Mouse (Mus musculus) Patski (cell line): ENCODE data around the gene Sall1. TPM values are rescaled to one million over a fixed set of nuclear protein-coding genes. Genes with fewer than 3 reads are reported as not detected.

Source experiments
- ATAC-seq: fragments of 100-300 bp; one replicate; pipeline ENCODE4 v1.8.0; 2021
- CTCF ChIA-PET: fragments of 350-600 bp; sonication (Branson Sonifier 250); formaldehyde crosslinking; loops from one replicate; lab custom pipeline; 2022; ENCODE audit warnings: inconsistent platforms; lab: Charles Lee
- POLR2A ChIA-PET: fragments of 350-600 bp; sonication (Branson Sonifier 250); formaldehyde crosslinking; loops from one replicate; lab custom pipeline; 2022; ENCODE audit warnings: antibody characterized with exemption, inconsistent platforms; lab: Charles Lee
- DNase-seq: peaks from one replicate; pipeline ENCODE4 v3.0.0-alpha.2; 2011; ENCODE audit warnings: low read depth, low spot score
- H3K27me3 ChIP-seq: fragments of 371-371 bp; one replicate; pipeline ENCODE4 v1.5.1; 2021
- CTCF ChIP-seq: fragments of 100-300 bp; IDR thresholded peaks from one replicate; pipeline ENCODE4 v1.5.1; 2021
- in situ Hi-C: fragments of 300-500 bp; cut with MboI; formaldehyde crosslinking; loops from 3 replicates; pipeline ENCODE4 v1.11.1; 2018; ENCODE audit warnings: low pct_unique_long_range_greater_than_20kb, mixed read lengths
- polyA plus RNA-seq: library from polyadenylated mRNA; unstranded; gene quantifications from one replicate; pipeline ENCODE4 v1.2.3, GENCODE M21; 2021

Sall1 gene
- polyA plus RNA-seq, 1 experiment from 2014 or later = 31.7 TPM

DNA sequence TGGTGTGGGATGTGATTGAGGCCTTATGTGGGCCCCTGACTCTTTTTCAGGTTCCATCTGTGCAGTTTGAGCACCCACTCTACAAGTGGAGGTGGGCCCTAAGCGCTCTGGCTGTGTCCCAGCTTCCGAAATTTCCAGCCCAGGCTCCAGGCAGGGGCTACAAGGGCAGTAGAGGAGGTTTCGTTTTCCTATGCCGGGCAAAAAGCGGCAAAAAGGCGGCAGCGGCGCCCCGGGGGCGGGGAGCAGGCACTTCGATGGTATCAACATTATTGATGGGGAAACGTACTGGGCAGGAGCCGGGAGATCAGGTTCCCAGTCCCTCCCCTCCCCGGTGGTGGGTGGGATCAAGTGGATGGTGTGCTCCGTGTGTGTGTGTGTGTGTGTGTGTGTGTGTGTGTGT lies 2.3 kb upstream of the Sall1 start:
- ATAC-seq (no peak), DNase-seq (no peak)
- ChIA-PET POLR2A (interaction anchor here (0.7 kb wide), 1 partner anchor 172 kb away, joined by 3 read pairs; no protein-coding TSS in a partner anchor), CTCF (interaction anchor here (1.3 kb wide), 1 partner anchor 12 kb away, joined by 3 read pairs; no protein-coding TSS in a partner anchor)
- in situ Hi-C loops = no loop called here
- no peak for TF ChIP-seq CTCF
- no peaks in the 10 kb centered on the region for H3K27me3 ChIP-seq

DNA sequence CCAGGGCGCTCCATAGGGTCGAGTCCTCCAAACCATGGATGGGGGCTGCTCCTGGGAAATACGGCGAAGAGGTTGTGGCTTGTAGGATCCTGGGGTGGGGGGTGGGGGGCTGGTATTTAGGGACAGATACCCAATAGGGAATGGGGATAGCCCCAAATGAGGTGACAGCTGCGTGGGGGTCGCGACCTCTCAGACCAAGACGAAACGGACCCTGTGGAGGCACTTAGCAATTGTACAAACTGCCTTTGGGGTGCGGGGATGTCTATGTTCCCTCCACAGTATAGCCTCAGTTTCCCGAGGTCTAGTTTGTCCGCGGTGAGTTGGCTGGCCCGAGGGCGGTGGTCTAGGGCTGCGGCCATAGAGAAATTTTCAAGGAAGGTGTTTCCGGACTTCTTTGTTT lies 1.8 kb upstream of the Sall1 start:
- DNase-seq (no peak), ATAC-seq (no peak)
- POLR2A ChIA-PET = no interaction called here
- CTCF ChIA-PET = interaction anchor here (1.3 kb wide), 1 partner anchor 13 kb away, joined by 3 read pairs; no protein-coding TSS in a partner anchor
- in situ Hi-C loops = no loop called here
- H3K27me3 ChIP-seq = no peaks in the 10 kb centered on the region
- no peak for TF ChIP-seq CTCF

DNA sequence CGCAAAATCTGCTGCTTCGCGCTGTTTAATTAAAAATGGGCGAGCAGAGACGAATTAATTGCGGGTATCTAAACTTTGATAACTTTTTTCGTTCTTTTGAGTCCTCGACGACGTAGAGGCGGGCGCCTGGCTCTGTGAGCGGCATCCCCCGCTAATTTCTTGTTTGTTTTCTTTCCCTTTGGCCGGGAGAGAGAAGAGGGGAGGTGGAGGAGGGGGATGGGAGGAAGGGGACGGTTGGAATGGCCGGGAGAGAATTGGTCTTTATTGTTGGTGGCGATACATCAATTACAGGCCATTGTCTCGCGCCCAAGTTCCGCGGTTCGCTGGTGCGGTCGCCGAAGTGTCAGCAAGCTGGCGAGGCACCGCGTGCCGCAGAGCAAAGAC lies 1.2 kb upstream of the Sall1 start:
- POLR2A ChIA-PET = interaction anchor here (0.6 kb wide), 1 partner anchor 347 kb away, joined by 4 read pairs; no protein-coding TSS in a partner anchor
- no peak for TF ChIP-seq CTCF
- no peaks in the 10 kb centered on the region for H3K27me3 ChIP-seq
- CTCF ChIA-PET = no interaction called here
- no peak for ATAC-seq
- in situ Hi-C loops = no loop called here
- DNase-seq = no peak

DNA sequence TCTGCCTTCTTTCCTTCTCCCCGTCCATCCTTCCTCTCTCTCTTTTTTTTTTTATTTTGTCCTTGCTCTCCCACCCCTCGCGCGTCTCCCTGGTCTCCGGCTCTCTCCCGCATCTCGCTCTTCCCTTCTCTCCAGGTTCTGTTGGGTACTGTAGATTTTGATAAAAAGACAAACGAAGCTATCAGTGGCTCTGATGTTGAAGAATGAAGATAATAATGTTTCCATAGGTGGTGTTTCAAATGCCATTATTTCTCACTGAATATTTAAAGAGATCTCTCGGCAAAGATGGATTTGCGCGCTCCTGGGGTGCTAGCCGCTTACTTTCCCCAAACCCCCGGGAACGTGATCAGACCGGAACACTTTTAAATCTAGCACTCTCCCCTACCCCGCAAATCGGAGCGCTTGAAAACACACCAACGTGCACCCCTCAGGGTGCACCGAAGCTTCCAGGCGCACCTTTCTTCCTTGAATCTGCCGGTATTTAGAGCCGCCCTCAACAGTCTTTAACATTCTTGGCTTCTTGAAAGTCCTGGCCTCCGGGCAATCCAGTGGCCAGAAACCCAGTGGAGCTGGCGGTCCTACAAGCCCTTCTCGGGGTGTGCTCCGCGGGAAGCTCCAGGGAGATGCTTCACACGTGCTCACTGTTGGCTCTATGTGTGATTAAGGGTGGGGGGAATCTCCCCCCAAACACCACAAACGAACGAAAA lies 702 bp upstream of the Sall1 start:
- ChIA-PET POLR2A (interaction anchor here (0.6 kb wide), 1 partner anchor 346 kb away, joined by 4 read pairs; no protein-coding TSS in a partner anchor), CTCF (no interaction called here)
- H3K27me3 ChIP-seq = no peaks in the 10 kb centered on the region
- DNase-seq (no peak), ATAC-seq (no peak)
- in situ Hi-C loops = no loop called here
- TF ChIP-seq CTCF = no peak

DNA sequence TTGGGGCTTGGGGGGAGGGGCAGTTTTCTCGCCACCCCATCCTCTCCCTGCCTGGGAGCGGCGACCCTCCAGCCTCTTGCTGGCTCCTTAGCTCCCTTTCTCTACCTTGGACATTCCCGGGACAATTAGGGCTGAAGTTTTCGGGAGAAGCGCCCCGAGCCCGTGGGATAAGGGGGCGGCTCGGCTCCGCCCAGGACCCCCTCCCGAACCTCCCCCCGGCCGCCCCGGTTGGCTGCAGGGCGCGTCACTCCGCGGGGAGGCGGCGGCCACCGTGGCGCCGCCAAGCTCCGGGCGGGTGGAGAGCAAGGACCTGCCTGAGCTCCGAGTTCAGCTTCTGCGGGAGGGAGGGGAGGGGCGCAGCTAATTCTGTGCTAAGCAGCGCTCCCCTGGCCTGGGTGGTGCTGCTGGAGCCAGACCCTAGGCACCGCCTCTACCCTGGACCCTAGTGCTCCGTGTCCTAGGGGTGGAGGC lies 556 bp downstream of the Sall1 start:
- ChIA-PET POLR2A (no interaction called here), CTCF (no interaction called here)
- ATAC-seq (peak; percentile 62), DNase-seq (no peak)
- in situ Hi-C loops = no loop called here
- TF ChIP-seq CTCF = no peak
- H3K27me3 ChIP-seq = no peaks in the 10 kb centered on the region

DNA sequence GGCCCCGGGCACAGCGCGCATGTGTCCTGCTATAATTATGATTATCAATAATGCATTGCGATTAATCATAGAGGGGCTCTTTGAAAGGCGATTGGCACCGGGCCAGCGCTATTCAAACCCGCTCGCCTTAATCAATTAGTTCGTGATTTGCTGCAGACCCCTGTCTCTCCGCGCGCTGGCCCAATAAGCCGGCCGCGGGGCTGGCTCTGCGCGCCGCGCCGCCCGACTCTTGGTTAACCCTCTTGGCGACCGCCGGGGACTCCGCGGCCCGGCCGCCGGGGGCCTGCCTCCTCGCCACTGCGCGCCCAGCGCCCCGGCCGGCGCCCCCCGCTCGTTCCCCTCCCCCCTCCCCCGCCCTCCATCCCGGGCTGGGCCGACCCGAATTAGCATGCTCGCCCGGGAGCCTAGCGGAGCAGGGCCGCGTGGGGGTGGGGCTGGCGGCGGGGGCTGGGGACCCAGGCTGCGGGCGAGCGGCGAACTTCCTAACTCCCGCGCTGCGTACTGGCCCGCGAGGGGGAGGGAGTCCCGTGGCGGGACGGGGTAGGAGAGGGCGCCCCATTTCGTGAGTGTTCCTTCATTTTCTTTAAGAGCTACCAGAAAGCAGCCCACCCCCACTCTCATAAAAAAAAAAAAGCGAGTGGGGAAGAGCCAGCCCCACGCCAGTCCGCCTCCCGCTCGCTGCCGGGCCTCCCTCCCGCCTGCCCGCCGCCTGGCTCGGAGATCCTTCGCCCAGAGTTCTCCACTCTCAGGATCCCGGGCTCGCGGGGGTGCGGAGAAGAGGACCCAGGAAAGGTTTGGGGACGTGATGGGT lies 1.2 kb downstream of the Sall1 start:
- in situ Hi-C loops = no loop called here
- TF ChIP-seq CTCF = no peak
- no peaks in the 10 kb centered on the region for H3K27me3 ChIP-seq
- ChIA-PET CTCF (no interaction called here), POLR2A (interaction anchor here (0.6 to 1.3 kb wide), 3 partner anchors 275 to 1678 kb away, joined by 3 read pairs; no protein-coding TSS in a partner anchor)
- ATAC-seq (peak; percentile 78), DNase-seq (no peak)

DNA sequence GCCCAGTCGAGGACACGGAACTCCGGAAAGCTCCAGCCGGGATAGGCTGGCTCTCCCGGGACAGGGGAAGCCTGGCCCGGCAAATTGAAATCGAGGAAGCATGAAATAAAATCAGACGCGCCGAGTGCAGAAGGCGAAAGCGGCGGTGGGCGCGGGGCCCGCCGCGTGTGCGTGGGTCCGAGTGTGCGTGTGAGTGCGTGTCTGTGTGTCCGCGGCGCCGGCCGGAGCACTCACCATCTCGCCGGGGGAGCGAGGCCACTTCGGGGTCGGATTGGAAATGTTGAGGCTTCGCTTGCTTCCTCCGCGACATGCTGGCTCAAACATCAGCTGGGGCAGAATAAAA lies 1.9 kb downstream of the Sall1 start:
- in situ Hi-C loops = no loop called here
- H3K27me3 ChIP-seq = no peaks in the 10 kb centered on the region
- TF ChIP-seq CTCF = no peak
- POLR2A ChIA-PET = interaction anchor here (0.7 to 2.0 kb wide), 3 partner anchors 21 to 346 kb away, joined by 3 to 5 read pairs (median 3); no protein-coding TSS in a partner anchor
- DNase-seq = no peak
- ATAC-seq = peak; percentile 29
- CTCF ChIA-PET = no interaction called here

DNA sequence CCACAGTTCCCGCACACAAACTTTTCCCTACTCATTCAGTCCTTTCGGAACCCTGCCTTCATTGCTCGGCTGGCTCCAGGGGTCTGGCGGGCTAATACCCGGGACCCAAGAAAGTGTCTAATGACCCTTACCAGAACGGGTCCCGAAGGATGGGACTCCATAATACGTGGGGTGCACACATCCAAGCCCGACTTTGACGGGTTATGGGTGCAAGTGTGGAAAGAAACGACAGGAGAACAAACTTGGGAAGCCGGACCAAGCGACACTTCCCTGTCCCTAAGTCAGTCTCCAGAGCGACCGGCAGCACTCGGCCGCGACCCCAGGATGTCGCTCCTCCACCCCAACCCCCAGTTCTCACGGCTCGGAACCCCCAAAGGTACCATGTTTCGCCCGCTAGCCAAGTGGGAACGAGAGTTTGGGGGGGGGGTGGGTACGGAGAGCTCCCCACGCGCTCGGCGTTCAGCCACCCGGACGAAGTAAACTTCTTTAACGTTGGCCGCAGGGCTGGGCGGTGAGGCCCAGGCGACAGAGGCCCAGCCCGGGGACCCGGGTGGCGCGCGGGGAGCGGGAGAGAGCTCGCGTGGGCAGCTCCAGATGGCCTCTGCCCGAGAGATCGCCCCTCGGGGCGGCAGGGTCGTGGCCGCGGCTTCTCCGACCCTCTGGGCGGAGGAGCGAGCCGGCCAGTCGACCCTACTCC lies 2.4 kb downstream of the Sall1 start:
- H3K27me3 ChIP-seq = no peaks in the 10 kb centered on the region
- no peak for TF ChIP-seq CTCF
- CTCF ChIA-PET = no interaction called here
- peak; percentile 5 for ATAC-seq
- no peak for DNase-seq
- POLR2A ChIA-PET = interaction anchor here (0.7 to 2.0 kb wide), 3 partner anchors 21 to 346 kb away, joined by 3 to 5 read pairs (median 3); no protein-coding TSS in a partner anchor
- in situ Hi-C loops = no loop called here

DNA sequence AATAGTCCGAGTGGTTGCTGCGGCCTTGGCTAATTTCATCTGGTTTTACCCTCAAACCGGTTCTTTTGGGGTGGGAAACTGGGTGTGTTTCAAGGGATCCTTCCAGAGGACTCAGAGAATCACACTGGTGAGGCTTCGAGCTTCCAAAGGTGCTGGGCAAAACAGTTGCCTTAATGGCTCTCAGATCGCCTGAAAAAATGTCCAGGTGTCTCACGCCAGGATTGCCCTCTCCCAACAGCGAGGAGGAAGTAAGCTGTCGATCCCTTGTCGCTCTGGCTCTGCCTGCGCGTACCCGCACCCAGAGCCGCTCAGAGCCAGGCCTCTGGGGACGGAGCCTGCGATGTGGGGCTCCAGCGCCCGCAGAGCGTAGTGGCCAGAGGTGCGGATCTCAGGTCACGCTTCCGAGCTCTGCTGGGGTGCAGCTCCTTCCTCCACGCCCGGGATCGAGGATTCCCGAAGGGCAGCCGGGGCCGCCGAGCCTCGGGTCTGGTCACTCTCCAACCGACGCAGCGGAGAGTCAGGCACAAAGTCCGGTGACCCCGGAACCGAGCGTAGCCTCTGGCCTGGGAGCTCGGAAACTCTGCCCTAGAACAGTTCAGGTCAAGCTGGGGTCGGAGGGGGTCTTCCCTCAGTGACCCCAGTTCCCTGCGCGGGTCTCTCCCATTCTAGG lies 3.1 kb downstream of the Sall1 start:
- ChIA-PET CTCF (interaction anchor here (3.4 kb wide), 1 partner anchor 529 kb away, joined by 10 read pairs; no protein-coding TSS in a partner anchor), POLR2A (interaction anchor here (0.8 to 2.0 kb wide), 3 partner anchors 20 to 214 kb away, joined by 3 to 5 read pairs (median 5); no protein-coding TSS in a partner anchor)
- DNase-seq (no peak), ATAC-seq (no peak)
- H3K27me3 ChIP-seq = no peaks in the 10 kb centered on the region
- TF ChIP-seq CTCF = no peak
- in situ Hi-C loops = no loop called here
